Mouse (Mus musculus): ENCODE results near the gene Ralbp1.

Ralbp1 gene

DNA sequence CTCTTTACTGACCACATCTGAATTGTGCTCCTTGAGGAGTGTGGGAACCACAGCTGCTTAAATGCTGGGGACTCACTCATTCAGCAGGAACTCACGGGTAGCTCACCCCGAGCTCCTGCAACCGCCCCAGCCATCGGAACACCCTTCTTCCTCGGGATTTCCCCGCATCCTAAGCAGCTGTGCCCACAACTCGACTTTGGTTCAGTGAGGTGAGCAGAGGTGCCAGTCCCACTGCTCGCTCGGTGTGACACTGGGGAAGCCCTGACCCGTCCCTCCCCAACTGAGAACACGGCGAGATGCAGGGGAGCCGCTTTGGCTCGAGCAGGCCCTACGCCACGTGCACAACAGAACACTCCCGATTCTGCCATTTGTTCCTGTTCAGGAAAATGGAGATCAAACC, 35.1 kb downstream of the Ralbp1 start:
- no peak for DNase-seq (ENCODE audit: low read depth, low spot score)

DNA sequence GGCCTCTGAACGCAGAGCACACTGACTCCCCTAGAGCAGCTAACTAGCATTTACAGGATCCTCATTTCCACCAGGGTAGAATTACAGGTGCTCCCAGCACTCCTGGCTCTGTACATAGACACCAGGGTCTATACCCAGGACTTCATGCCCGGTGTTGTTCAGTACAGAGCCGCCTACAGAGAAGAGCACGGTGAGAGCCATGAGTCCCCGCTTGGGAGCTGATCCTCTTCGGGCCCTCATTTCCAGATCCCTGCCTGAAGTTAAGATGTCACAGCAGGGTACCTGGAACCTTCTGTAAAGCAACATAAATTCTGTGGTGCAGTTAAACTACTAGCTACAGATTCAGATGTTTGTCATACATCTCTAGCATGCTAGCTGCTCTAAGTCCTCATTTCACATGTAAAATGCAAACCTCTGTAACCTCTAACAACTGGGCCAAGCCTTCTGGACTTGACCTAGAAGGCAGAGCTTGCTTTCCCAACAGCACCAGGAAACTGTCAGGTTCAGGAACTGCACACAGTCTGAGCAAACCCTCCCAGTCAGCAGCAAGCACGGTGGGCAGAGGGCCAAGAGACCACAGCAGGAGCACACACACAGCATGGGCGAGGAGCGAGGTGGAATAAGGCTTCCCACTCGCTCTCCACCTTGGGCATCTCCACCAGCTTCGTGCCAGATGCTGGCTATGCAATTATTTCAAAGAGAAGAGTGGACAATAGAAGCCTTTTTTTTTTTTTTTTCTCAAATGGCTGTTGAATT, 37.7 kb downstream of the Ralbp1 start:
- DNase-seq (ENCODE audit: low read depth, low spot score), result no peak

DNA sequence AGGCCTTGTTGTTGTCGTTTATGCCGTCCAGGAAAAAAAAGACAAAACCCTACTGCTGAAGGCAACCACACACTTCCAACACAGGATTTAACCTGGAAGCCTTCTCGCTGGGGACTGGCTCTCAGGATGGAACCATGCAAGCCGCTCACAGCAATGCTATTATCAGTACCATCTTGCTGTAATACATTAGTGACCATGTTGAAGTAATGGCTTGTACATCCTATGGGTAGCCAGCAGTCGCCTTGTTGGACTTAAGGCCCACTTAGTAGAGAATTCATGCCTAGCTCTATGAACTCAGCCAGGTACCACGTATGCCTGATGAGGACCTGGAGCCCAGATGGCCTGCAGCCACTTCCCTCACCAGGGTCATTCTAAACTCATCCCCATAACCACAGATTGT, 40.2 kb downstream of the Ralbp1 start:
- DNase-seq (ENCODE audit: low read depth, low spot score), result no peak

DNA sequence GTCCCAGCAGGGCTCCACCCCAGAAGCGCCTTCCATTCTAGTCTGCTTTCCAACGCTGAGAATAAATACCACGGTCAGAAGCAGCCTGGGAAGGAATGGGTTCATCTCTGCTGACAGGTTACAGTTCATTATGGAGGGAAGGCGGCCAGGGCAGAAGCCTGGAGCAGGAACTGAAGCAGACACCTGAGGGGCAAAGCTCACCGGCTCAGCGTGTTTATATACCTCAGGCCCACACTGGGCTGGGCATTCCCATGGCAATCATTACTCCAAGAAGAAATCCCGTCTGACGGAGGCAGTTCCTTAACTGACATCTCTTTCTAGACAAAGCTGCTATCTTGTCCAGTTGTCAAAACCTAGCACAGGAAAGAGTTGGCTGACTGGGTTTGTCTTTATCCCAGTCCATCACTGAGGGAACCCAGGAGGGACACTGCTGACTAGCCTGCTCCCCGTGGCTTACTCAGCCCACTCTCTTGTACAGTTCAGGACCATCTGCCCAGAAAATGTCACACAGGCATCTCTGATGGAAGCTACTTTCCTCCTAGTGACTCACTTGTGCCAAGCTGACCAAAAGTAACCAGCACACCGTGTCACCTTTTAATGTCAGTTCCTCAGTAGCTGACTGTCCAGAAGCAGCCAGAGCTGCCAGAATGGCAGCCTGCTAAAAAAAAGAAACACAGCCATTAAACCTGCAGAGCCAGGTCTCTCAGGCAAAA, 42.8 kb downstream of the Ralbp1 start:
- DNase-seq (ENCODE audit: low read depth, low spot score), result no peak

DNA sequence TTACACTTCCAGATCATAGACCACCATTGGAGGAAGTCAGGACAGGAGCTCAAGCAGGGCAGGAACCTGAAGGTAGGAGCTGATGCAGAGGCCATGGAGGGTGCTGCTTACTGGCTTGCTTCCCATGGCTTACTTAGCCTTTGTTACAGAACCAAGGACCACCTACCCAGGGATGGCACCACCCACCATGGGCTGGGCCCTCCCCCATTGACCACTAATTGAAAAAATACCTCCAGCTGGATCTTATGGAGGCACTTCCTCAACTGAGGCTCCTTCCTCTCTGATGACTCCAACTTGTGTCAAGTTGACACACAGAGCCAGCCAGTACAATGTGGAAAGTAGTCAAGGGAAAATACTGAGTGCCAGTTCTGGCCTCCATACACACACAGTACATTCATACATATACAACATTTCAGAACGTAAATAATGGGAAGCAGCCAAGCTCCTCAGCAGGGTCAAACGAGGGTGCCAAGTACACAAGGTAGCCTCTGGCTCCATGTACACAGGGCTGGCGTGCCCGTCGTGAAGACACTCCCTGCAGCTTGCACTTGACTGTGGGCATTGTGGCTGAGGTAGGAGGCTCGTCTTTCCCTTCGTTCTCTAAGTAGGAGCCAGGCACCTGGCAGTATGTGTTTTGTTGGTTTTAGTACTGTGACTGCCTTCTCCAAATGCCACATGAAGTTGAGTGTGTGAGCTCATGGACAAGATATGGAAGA, 45.9 kb downstream of the Ralbp1 start:
- DNase-seq (ENCODE audit: low read depth, low spot score), result no peak

DNA sequence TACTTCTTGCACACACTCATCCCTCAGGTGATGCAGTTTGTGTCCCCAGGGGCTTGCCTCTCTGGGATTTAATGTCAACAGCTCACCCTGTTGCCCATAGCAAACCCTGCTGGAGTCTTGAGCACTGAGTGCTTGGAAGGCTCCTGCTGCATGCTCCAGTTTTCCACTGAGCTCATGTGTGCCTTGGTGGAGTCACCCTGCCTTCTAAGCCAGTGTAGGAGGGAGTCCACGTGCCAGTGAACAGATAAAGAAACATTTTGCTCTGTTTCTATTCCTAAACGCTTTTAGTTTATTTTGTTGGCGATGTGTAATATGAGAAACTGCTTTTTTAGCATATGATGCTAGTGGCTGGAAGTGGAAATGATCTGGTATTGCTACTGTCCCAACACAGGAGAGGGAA, 48.9 kb downstream of the Ralbp1 start:
- DNase-seq (ENCODE audit: low read depth, low spot score), result no peak

DNA sequence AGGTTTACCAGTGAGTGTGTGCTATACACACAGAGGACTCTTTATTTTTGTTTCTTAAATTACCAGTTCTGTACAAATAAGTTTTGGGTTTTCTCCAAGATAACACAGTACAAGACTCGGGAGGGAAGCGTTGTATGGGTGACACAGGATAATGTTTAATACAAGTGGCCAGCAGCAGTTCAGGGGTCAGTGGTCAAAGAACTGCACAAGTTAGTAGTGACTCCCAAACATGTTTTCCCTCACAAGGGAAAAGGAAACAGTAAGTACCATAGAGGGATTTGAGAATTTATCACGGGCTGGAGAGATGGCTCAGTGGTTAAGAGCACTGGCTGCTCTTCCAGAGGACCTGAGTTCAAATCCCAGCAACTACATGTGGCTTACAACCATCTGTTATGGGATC, 51.7 kb downstream of the Ralbp1 start:
- DNase-seq (ENCODE audit: low read depth, low spot score), result no peak

DNA sequence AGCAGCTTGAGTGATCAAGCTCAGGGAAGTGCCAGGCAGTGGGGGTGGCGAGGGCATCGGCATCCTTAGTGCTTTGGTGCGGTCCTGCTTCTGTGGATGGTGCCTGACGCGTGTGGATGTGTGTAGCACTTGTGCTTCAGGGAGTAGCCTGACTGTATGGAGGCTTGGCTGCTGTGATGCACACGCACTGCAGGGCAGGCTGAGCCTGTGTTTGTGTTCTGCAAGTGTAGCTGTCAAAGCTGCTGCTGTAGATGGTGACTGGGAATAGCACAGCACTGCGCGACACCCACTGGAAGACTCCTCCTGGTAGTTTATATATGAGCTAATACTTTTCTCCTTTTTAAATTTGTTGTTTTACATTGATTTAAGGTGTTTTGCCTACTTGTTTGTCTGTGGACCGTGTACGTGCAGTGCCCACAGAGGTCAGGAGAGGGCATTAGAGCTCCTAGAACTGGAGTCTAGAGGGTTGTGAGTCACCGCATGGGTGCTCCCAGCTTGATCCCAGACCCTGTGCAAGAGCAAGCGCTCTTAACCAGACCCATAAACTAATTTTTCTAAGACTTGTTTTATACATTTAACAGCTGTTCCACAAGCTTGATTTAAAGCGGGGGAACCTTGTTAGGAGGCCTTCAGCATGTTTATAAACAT, 55.3 kb downstream of the Ralbp1 start:
- DNase-seq (ENCODE audit: low read depth, low spot score), result no peak

DNA sequence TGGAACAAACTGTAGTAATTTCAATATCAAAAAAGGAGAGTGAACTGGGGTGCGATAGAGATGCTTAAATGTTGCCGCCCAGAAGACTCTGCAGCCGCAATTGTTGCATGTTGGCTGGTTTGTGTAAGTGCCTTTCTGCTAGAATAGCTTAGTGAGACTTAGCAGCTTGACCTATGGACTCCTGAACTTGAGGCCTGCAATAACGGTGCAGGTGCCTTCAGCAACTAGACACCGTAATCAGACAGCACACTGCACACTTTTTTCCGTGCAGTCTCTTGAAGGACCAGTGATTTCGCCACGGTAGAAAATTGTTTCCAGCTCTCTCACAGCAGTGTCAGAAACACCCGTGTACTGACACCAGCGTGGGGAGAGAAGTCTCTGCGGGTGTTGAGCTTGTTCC, 56.6 kb downstream of the Ralbp1 start:
- no peak for DNase-seq (ENCODE audit: low read depth, low spot score)

DNA sequence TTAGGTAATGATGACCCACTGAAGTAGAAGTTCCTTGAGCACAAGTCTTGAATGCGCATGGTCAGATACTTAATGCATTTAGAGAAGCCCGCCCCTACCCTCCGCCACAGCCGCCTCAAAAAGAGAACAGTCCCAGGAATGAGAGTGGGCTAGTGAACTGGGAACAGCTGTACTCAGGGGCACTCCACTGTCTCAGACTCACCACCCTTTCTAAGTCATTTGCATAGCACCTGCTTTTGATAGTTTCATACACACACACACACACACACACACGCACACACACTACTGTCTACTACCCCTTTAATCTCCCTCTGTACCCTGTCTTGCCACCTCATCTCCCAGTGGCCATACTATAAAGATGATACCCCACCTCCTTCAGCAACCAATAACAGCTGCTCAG, 57.7 kb downstream of the Ralbp1 start:
- DNase-seq (ENCODE audit: low read depth, low spot score), result no peak

DNA sequence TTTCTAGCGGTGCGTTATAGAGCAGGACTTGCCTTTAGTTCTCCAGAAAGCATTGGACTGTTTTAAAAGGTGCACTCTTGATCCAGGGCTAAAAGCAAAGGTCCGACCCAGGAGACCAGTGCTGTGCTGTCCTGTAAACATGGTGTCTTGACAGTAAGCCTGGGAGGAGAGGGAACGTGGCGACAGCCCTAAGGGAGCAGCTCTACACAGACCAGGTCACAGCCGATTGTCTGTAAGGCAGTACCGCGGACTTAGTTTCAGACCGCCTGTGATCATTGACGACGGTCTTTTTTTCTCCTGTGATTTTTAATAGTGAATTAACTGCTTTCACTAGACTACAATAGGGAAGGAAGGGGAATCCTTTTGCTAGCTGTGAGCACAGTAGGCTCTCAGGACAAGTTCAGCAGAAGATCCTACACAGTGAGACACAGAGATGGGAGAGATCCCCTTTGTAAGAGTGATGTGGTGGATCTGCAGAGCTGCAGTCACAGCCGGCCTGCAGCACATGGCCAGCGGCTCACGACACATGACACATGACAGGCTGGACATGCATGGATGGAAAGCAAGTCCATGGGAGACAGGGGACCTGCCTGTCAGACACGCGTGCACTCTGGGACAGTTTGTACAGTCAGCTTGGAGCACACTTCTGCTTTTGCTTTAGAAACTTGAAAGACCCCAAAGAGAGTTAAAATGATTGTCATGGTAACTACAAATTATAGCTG, 58.3 kb downstream of the Ralbp1 start:
- no peak for DNase-seq (ENCODE audit: low read depth, low spot score)

DNA sequence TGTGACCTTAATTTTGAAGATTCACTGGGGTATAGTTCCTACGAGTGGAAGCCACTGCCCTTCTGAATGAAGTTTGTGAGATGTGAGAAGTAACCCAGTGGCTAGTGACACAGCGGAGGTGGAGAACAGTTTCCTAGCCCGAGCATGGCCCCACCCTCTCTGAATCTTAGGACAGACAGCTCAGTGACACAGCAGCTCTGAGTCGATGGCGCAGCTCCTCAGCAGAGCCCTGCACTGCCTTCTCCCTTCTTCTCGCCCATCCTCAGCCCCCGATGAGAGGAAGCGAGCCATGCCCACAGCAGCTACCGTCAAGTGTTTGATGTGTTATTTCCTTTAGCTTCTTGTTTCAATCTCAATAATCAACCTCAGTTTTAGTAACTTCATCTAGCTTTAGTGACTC, 59.3 kb downstream of the Ralbp1 start:
- peak; percentile 35 for DNase-seq (ENCODE audit: low read depth, low spot score)

DNA sequence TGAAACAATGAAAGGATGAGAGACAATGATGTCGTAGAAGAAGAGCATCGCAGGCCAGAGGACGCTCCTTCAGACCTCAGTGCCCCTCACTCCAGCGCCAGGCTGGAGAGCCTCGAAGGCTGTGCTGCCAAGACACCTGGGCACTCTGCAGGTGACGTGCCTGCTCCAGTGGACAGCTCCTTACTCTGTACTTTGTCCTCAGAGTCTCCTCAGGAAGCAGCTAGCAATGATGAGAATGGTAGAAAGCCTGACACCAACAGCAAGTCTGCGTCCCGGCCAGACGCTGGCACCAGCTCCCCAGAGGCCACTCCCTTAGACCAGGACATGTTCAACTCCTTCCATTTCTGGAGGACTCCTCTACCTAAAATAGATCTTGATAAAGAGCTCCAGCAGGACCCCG, 61.4 kb downstream of the Ralbp1 start:
- no peak for DNase-seq (ENCODE audit: low read depth, low spot score)

DNA sequence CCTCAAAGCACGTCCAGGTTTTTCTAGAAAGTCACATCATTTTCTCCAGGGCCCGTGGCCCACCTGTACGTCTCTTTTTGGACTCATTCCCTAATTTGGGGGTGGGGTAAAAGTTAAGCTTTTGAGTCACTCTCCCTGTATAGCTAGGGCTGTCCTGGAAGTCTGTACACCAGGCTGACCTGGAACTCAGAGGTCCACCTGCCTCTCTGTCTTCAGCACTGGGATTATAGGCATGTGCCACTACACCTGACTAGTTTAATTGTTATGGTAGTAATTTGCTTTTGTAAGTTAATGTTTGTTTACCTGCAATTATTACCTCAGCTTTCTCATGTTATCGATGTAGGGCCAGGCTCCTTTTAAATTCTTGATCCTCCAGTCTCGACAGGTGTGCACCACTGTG, 63.2 kb downstream of the Ralbp1 start:
- DNase-seq (ENCODE audit: low read depth, low spot score), result no peak

DNA sequence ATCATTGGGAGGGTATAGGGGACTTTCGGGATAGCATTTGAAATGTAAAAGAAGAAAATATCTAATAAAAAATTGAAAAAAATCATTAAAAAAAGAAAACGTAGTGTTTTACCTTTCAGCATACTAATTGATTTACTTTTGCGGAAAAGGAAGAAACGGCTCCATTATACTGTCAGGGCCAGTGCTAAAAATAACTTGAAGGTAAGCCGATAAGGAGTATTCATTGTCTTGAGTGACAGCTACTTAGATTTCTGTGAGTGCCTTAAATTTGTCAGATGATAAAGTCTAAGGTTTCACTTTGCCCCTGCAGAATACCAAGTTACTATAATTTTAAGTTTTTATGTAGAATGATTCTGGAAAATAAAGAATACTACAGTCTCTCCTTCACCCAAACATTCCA, 65.4 kb downstream of the Ralbp1 start:
- no peak for DNase-seq (ENCODE audit: low read depth, low spot score)

DNA sequence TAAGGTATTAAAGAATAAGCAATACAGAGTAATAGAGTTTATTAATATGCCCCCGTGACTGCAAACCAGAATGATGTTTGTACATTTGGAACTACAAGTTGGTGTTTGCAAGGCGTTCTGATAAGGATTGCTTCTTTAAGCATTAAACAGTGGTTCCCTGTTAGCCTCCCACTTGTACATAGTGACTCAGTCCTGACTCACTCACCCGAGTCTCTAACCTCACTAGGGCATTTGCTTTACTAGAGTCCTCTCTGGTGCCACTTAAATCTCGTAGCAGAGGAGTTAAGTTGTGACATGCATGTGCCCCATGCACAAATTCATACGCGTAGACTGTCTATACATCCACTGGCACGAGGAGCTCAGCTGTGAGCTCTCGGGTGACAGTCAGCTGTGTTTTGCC, 71.8 kb downstream of the Ralbp1 start:
- DNase-seq (ENCODE audit: low read depth, low spot score), result no peak

DNA sequence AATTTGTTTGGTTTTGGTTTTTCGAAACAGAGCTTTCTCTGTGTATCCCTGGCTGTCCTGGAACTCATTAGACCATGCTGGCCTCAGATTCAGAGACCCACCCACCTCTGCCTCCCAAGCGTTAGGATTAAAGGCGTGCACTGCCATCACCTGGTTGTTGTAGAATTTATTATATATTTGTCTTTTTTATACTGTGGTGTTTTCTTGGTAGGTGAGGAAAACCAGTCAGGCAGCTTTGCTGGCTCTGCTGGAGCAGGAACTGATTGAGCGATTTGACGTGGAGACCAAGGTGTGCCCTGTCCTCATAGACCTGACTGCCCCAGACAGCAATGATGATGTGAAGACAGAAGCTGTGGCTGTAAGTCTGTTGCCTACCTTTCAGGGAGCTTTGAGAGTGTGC, 74.6 kb downstream of the Ralbp1 start:
- DNase-seq (ENCODE audit: low read depth, low spot score), result no peak

DNA sequence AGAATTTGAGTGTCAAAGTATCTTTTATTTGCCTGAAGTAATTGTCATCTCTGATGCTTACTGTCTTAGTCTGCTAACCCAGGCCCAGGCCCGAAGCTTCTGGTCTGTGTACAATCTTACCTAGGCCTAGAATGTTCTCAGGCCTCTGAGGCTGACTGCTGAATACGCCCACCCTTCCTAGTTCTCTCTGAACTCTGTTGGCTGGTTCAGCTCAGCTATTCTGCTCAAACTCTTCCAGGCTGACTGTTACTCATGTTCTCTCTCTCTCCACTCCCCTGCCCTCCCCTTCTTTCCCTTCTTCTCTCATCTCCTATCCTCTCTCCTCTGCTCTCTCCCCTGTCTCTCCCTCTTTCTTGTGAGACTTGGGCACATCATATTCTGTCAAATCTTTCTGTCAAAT, 79.2 kb downstream of the Ralbp1 start:
- DNase-seq (ENCODE audit: low read depth, low spot score), result no peak

DNA sequence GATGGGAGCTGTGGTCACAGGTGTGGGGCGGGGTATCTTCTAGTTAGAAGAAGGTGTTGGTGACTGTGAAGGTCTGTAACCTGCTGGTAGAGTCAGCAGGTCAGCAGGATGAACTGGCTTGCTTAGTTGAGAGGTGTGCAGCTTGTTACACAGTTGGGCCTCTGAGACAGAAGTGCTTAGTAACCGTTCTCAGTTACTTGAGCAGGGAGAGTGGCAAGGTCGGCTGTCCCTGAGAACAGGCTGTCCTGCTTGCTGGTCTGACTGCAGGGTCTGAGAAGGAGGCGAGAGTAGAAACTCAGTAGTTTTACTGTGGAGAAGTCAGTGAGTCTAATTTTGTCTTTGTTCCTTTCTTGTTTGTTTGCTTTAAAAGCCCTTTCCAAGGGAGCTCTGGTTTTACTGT, 79.6 kb downstream of the Ralbp1 start:
- no peak for DNase-seq (ENCODE audit: low read depth, low spot score)

DNA sequence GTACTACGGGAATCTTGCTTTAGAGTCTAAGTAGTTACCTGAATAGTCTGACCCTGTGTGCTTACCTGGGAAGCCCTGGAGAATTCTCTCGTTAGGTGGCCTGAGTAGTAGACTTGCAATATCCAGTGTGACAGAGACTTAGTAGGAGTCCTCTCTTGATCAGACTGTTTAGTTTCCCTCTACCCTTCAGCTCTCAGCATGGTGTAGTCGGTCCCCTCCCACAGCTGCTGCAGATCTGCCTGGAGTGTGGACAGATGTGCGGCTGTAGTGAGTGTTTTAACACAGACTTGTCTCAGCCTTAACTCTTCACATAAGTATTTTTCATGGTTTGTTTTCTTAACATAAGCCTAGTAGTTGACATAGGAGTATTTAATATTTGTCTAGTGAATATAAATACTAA, 83.6 kb downstream of the Ralbp1 start:
- no peak for DNase-seq (ENCODE audit: low read depth, low spot score)

DNA sequence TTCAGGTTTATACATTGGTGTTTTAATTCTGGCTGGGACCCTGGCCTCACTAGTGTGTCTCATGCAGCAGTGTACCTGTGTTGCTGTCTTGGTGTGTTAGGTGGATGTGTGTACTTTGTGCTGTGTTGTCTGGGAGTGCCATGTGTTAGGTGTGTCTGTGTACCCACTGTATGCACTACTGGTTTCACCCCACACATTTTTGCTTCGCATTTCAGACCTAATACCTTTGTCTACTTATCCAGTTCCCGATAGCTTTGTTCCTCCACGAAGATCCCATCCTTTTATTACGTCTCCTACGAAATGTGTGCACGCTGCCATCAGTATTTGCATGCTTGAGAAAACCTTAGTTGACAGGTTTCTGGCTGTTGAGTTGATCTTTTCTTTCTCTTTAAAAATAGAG, 85.1 kb downstream of the Ralbp1 start:
- no peak for DNase-seq (ENCODE audit: low read depth, low spot score)

DNA sequence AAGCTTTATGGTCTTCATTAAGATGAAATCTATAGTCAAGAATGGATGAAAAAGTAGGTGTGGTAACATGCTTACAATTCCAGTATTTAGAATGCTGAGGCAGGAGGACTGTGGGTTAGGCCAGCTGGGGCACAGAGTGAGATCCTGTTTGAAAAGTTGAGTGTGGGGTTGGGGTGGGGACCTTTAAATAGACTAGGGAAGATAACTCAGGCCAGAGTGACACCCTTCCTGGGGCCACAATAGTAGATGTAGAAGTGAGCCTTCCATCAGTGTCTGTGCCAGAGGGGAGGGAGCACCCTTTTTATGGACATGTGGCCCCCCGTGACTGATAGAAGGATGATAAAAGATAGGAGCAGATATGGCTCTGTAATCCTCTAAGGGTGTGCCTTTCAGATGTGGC, 86.2 kb downstream of the Ralbp1 start:
- DNase-seq (ENCODE audit: low read depth, low spot score), result no peak

Data from CD4-positive, CD25-positive, alpha-beta regulatory T cell, adult 2 months (primary cell).